Mouse (Mus musculus) embryonic facial prominence, embryonic 13.5 days (tissue): ENCODE results near the gene Lrwd1. TPM values are rescaled to one million over a fixed set of nuclear protein-coding genes. Genes with fewer than 3 reads are reported as not detected.

Source experiments
- microRNA-seq: library from miRNA; unstranded; fragments of <30 nt; microRNA quantifications from one replicate; pipeline ENCODE4, GENCODE M21; 2016
- polyA plus RNA-seq: library from polyadenylated mRNA; unstranded; fragments of >200 nt; fragmentation: Nextera tagmentation; extraction: Ambion mirVana; gene quantifications from 2 replicates; pipeline ENCODE4 v1.2.1, GENCODE M21; 2015

Gene Lrwd1
- polyA plus RNA-seq, 1 experiment from 2014 or later = 42.1 TPM

Small RNA genes within 50 kb of the gene (microRNA-seq; reads per million reads assigned to microRNA genes)
- gene Mir7035 = 0.55 reads per million

Other genes with a start within 250 kb of the Lrwd1 start
- 107 and 149 TPM in 2 replicates for gene Hspb1, start 248.2 kb downstream of the Lrwd1 start, polyA plus RNA-seq
- gene Ywhag, start 201.5 kb downstream of the Lrwd1 start, polyA plus RNA-seq = 164 and 178 TPM in 2 replicates
- gene Ssc4d, start 161.5 kb downstream of the Lrwd1 start, polyA plus RNA-seq = 3.9 TPM in 2 replicates
- gene Zp3, start 156.0 kb downstream of the Lrwd1 start, polyA plus RNA-seq = not detected in 2 replicates
- gene Dtx2, start 141.3 kb downstream of the Lrwd1 start, polyA plus RNA-seq = 31.0 and 34.8 TPM in 2 replicates
- 0.06 and 0.29 TPM in 2 replicates for gene Upk3b, start 97.6 kb downstream of the Lrwd1 start, polyA plus RNA-seq
- 6.2 and 6.3 TPM in 2 replicates for gene Upk3bl, start 81.6 kb downstream of the Lrwd1 start, polyA plus RNA-seq
- 10.8 and 12.7 TPM in 2 replicates for gene Rasa4, start 52.2 kb downstream of the Lrwd1 start, polyA plus RNA-seq
- 218 and 243 TPM in 2 replicates for gene Polr2j, start 19.4 kb downstream of the Lrwd1 start, polyA plus RNA-seq
- gene Alkbh4, start 72 bp upstream of the Lrwd1 start, polyA plus RNA-seq = 26.1 and 27.1 TPM in 2 replicates
- 13.3 and 17.7 TPM in 2 replicates for gene Orai2, start 34.6 kb upstream of the Lrwd1 start, polyA plus RNA-seq
- gene Prkrip1, start 62.9 kb upstream of the Lrwd1 start, polyA plus RNA-seq = 53.0 and 57.5 TPM in 2 replicates
- 7.9 and 8.0 TPM in 2 replicates for gene Sh2b2, start 110.5 kb upstream of the Lrwd1 start, polyA plus RNA-seq